In the genomic region with DNA sequence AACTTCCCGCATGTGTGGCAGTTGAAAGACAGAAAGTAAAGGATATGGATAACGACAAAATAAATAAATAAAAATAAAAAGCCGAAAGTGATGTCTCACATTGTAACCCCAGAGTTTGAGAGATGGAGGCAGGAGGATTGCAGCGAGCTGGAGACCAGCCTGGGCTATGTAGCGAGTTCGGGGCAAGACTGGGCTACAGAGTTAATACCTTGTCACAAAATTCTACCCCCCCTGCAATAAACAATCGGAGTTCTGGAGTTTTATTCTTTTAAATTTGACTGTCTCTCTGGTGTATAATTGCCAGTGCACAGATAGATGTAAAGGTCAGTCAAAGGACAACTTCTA, we compare ENCODE assay signal across 8 mouse cellular contexts. TPM values are rescaled to one million over a fixed set of nuclear protein-coding genes. Genes with fewer than 3 reads are reported as not detected.
A peak's percentile ranks its signal among the peaks of the same experiment; 100 is the strongest.
DNase-seq lines count a peak whose midpoint lies in the region; ATAC-seq lines count a peak whose summit lies in the region.

No protein-coding gene starts in this region.

- no peak for DNase-seq in kidney, postnatal 4 days
- DNase-seq in embryonic facial prominence, embryonic 10.5 days (ENCODE audit: low spot score), result no peak
- no peak for DNase-seq in yolk sac, embryonic 10.5 days (ENCODE audit: low spot score)
- DNase-seq in spleen, postnatal 10 days (ENCODE audit: low spot score in 2 of 2), result no peak
- DNase-seq in cerebellum, adult 18-20 months, result no peak

- peak overlapping the region; percentile 87 for H3K4me2 ChIP-seq in kidney, embryonic 16.5 days (replicated peaks; ENCODE audit: low read depth, low read length)
- H3K4me2 ChIP-seq in hindbrain, embryonic 16.5 days (ENCODE audit: low read length), result peak overlapping the region; percentile 76
- peak overlapping the region; percentile 57 for H3K4me2 ChIP-seq in midbrain, embryonic 16.5 days (ENCODE audit: low read length)

- WGBS in kidney, embryonic 16.5 days, result 16% methylated on average over 7 of the region's 7 CpGs
- WGBS in embryonic facial prominence, embryonic 10.5 days, result 23% methylated on average over 7 of the region's 7 CpGs
- 23% methylated on average over 7 of the region's 7 CpGs for WGBS in hindbrain, embryonic 16.5 days
- WGBS in midbrain, embryonic 16.5 days, result 15% methylated on average over 7 of the region's 7 CpGs

- H3K27ac ChIP-seq in kidney, embryonic 16.5 days (ENCODE audit: low read length), result no peak overlapping the region
- H3K27ac ChIP-seq in embryonic facial prominence, embryonic 10.5 days (replicated peaks), result peak overlapping the region; percentile 94
- peak overlapping the region; percentile 52; the same call in 1 of the 2 replicates for H3K27ac ChIP-seq in hindbrain, embryonic 16.5 days (ENCODE audit: low read depth, low read length)
- no peak overlapping the region; the same call in 1 of the 2 replicates for H3K27ac ChIP-seq in midbrain, embryonic 16.5 days (ENCODE audit: low read length)

- peak; percentile 50 for ATAC-seq in kidney, embryonic 16.5 days (ENCODE audit: low FRiP score, low TSS enrichment)
- peak; percentile 71 for ATAC-seq in hindbrain, embryonic 16.5 days
- ATAC-seq in midbrain, embryonic 16.5 days, result peak; percentile 77

- no peaks in the 10 kb centered on the region for H3K9me3 ChIP-seq in kidney, embryonic 16.5 days (ENCODE audit: low read length)
- no peaks in the 10 kb centered on the region for H3K9me3 ChIP-seq in embryonic facial prominence, embryonic 10.5 days
- H3K9me3 ChIP-seq in hindbrain, embryonic 16.5 days (ENCODE audit: control insufficient read depth, low read length), result no peaks in the 10 kb centered on the region
- no peaks in the 10 kb centered on the region for H3K9me3 ChIP-seq in midbrain, embryonic 16.5 days (replicated peaks; ENCODE audit: control insufficient read depth, low read length, poor library complexity, severe bottlenecking)

- H3K36me3 ChIP-seq in kidney, embryonic 16.5 days (ENCODE audit: insufficient read depth, low read length), result peaks cover 19% of the 10 kb centered on the region
- peaks cover 25% of the 10 kb centered on the region for H3K36me3 ChIP-seq in embryonic facial prominence, embryonic 10.5 days (replicated peaks)
- H3K36me3 ChIP-seq in hindbrain, embryonic 16.5 days (ENCODE audit: control insufficient read depth, insufficient read depth, low read length), result peaks cover 11% of the 10 kb centered on the region
- H3K36me3 ChIP-seq in midbrain, embryonic 16.5 days (ENCODE audit: control insufficient read depth, insufficient read depth, low read length), result 0 out of 2 replicates have a peak, but pooled peaks cover 2% of the 10 kb centered on the region

- peak overlapping the region; percentile 96 for H3K4me3 ChIP-seq in kidney, embryonic 16.5 days (ENCODE audit: low read length)
- peak overlapping the region; percentile 77 for H3K4me3 ChIP-seq in embryonic facial prominence, embryonic 10.5 days
- peak overlapping the region; percentile 86 for H3K4me3 ChIP-seq in hindbrain, embryonic 16.5 days (ENCODE audit: low read length)
- H3K4me3 ChIP-seq in midbrain, embryonic 16.5 days (ENCODE audit: low read depth, low read length), result peak overlapping the region; percentile 72

- H3K9ac ChIP-seq in kidney, embryonic 16.5 days (replicated peaks; ENCODE audit: low read length), result peak overlapping the region; percentile 97
- H3K9ac ChIP-seq in hindbrain, embryonic 16.5 days (ENCODE audit: low read depth, low read length), result peak overlapping the region; percentile 62
- peak overlapping the region; percentile 48 for H3K9ac ChIP-seq in midbrain, embryonic 16.5 days (ENCODE audit: low read depth, low read length)

- peaks cover 14% of the 10 kb centered on the region for H3K4me1 ChIP-seq in kidney, embryonic 16.5 days (ENCODE audit: insufficient read depth, low read length)
- H3K4me1 ChIP-seq in embryonic facial prominence, embryonic 10.5 days, result peaks cover 14% of the 10 kb centered on the region
- peaks cover 9% of the 10 kb centered on the region for H3K4me1 ChIP-seq in hindbrain, embryonic 16.5 days (ENCODE audit: control insufficient read depth, insufficient read depth, low read depth, low read length)
- peaks cover 13% of the 10 kb centered on the region for H3K4me1 ChIP-seq in midbrain, embryonic 16.5 days (ENCODE audit: control insufficient read depth, insufficient read depth, low read length)

- H3K27me3 ChIP-seq in kidney, embryonic 16.5 days (ENCODE audit: insufficient read depth, low read length), result no peaks in the 10 kb centered on the region
- H3K27me3 ChIP-seq in embryonic facial prominence, embryonic 10.5 days (replicated peaks; ENCODE audit: low read depth, poor library complexity, severe bottlenecking), result no peaks in the 10 kb centered on the region
- no peaks in the 10 kb centered on the region for H3K27me3 ChIP-seq in hindbrain, embryonic 16.5 days (replicated peaks; ENCODE audit: control insufficient read depth, insufficient read depth, low read length)
- no peaks in the 10 kb centered on the region for H3K27me3 ChIP-seq in midbrain, embryonic 16.5 days (ENCODE audit: control insufficient read depth, insufficient read depth, low read depth, low read length)

RNA-seq across cellular contexts. Expression of a gene that starts 0.4 kb away (rescaled TPM):
- polyA plus RNA-seq in kidney, embryonic 16.5 days (2015; fragmentation: Nextera tagmentation; extraction: Ambion mirVana), result 130 and 138 TPM in 2 replicates
- polyA plus RNA-seq in embryonic facial prominence, embryonic 10.5 days (2016; fragmentation: Nextera tagmentation; extraction: Ambion mirVana), result 107 and 110 TPM in 2 replicates
- 66.5 and 67.3 TPM in 2 replicates for polyA plus RNA-seq in hindbrain, embryonic 16.5 days (2015; fragmentation: Nextera tagmentation; extraction: Ambion mirVana)
- 69.2 and 71.1 TPM in 2 replicates for polyA plus RNA-seq in midbrain, embryonic 16.5 days (2015; fragmentation: Nextera tagmentation; extraction: Ambion mirVana)

RNA-seq across cellular contexts. Expression of a gene that starts 42.4 kb away (rescaled TPM):
- 49.3 and 54.0 TPM in 2 replicates for polyA plus RNA-seq in kidney, embryonic 16.5 days (2015; fragmentation: Nextera tagmentation; extraction: Ambion mirVana)
- polyA plus RNA-seq in embryonic facial prominence, embryonic 10.5 days (2016; fragmentation: Nextera tagmentation; extraction: Ambion mirVana), result 58.4 and 61.8 TPM in 2 replicates
- polyA plus RNA-seq in hindbrain, embryonic 16.5 days (2015; fragmentation: Nextera tagmentation; extraction: Ambion mirVana), result 47.0 and 50.1 TPM in 2 replicates
- polyA plus RNA-seq in midbrain, embryonic 16.5 days (2015; fragmentation: Nextera tagmentation; extraction: Ambion mirVana), result 53.4 and 62.7 TPM in 2 replicates

RNA-seq across cellular contexts. Expression of a gene that starts 42.5 kb away (rescaled TPM):
- polyA plus RNA-seq in kidney, embryonic 16.5 days (2015; fragmentation: Nextera tagmentation; extraction: Ambion mirVana), result 1.1 and 1.4 TPM in 2 replicates
- polyA plus RNA-seq in embryonic facial prominence, embryonic 10.5 days (2016; fragmentation: Nextera tagmentation; extraction: Ambion mirVana), result 0.65 and 1.1 TPM in 2 replicates
- 2.3 and 2.8 TPM in 2 replicates for polyA plus RNA-seq in hindbrain, embryonic 16.5 days (2015; fragmentation: Nextera tagmentation; extraction: Ambion mirVana)
- 4.1 and 4.3 TPM in 2 replicates for polyA plus RNA-seq in midbrain, embryonic 16.5 days (2015; fragmentation: Nextera tagmentation; extraction: Ambion mirVana)

Comparison
In these comparisons a context has a peak if more than half of its experiments do, and no peak if none do; other contexts are left out.
1. H3K27ac ChIP-seq: peak in embryonic facial prominence, embryonic 10.5 days (single experiment) and hindbrain, embryonic 16.5 days (single experiment); none in kidney, embryonic 16.5 days (single experiment) and midbrain, embryonic 16.5 days (single experiment).
2. Peak in every context shown above with its lines, with median percentiles within 50 percentile points of each other: ATAC-seq, H3K4me2 ChIP-seq, H3K4me3 ChIP-seq and H3K9ac ChIP-seq.